Mouse (Mus musculus) hindbrain, postnatal 0 days (tissue): ENCODE measurements at regions not wholly inside any gene's neighbourhood (a gene's known extent, or its start where the extent isn't known, plus 50 kb on each side); places are given as distances from the start of the nearest gene placed in this dataset.

Experiments used
- ATAC-seq: fragments of 200-750 bp; cut with Nextera tagmentation; 2 replicates; pipeline ENCODE4 v1.8.0; 2017; ENCODE audit warnings: mild to moderate bottlenecking, moderate TSS enrichment, moderate library complexity
- DNase-seq: peaks from one replicate; pipeline ENCODE4 v3.0.0-alpha.2; 2015; ENCODE audit warnings: low spot score
- H3K27ac ChIP-seq: fragments of 300-500 bp; sonication (generic); 2 replicates; pipeline ENCODE4 v1.5.1; 2014; ENCODE audit warnings: mild to moderate bottlenecking
- H3K27me3 ChIP-seq: fragments of 300-500 bp; sonication (generic); 2 replicates; pipeline ENCODE4 v1.6.1; 2014; ENCODE audit warnings: low read length, mixed read lengths; ENCODE audit not compliant: insufficient read depth
- H3K36me3 ChIP-seq: fragments of 300-500 bp; sonication (generic); 2 replicates; pipeline ENCODE4 v1.6.1; 2014; ENCODE audit warnings: low read length, mixed read lengths; ENCODE audit not compliant: insufficient read depth
- H3K4me1 ChIP-seq: fragments of 300-500 bp; sonication (generic); 2 replicates; pipeline ENCODE4 v1.6.1; 2014; ENCODE audit warnings: antibody characterized with exemption, low read length, mixed read lengths; ENCODE audit not compliant: insufficient read depth
- H3K4me2 ChIP-seq: fragments of 300-500 bp; sonication (generic); 2 replicates; pipeline ENCODE4 v1.6.1; 2014; ENCODE audit warnings: low read depth, mild to moderate bottlenecking, low read length, moderate library complexity, mixed read lengths
- H3K4me3 ChIP-seq: fragments of 300-500 bp; sonication (generic); 2 replicates; pipeline ENCODE4 v1.5.1; 2014; ENCODE audit warnings: low read length
- H3K9ac ChIP-seq: fragments of 300-500 bp; sonication (generic); replicated peaks from 2 replicates; pipeline ENCODE4 v1.6.1; 2014; ENCODE audit warnings: mild to moderate bottlenecking, low read length, moderate library complexity, mixed read lengths
- H3K9me3 ChIP-seq: fragments of 300-500 bp; sonication (generic); 2 replicates; pipeline ENCODE4 v1.6.1; 2016; ENCODE audit warnings: low read length, mixed read lengths
- CTCF ChIP-seq: IDR thresholded peaks from 2 replicates; pipeline ENCODE4 v1.5.1; 2016; ENCODE audit warnings: antibody characterized with exemption, control low read depth, low read depth
- WGBS: fragments of 180-500 bp; shearing (Covaris S2); extraction: QIAGEN DNeasy Blood & Tissue Kit; methylation state at CpG from one replicate; pipeline ENCODE4 v1.1.7; 2014; 5-methylcytosine and 5-hydroxymethylcytosine counted together

DNA sequence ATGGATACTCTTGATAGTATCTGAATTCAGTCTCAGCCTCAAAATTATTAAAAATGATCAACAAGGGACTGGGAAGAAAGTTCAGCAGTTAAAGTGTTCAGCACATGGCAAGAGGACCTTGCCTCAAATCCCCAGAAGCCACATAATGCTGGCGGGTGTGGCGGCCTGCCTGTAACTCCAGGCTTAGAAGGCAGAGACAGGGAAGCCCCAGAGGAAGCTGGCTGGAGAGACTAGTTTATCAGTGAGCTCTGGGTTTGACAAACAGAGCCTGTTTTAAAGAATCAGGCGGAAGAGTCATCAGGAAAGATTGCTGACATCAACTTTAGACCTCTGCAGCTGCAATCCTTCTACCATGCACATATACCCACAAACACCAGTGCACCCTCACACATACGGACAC, 52.1 kb upstream of the Fyn start:
- no peaks in the 10 kb centered on the region for H3K4me1 ChIP-seq

DNA sequence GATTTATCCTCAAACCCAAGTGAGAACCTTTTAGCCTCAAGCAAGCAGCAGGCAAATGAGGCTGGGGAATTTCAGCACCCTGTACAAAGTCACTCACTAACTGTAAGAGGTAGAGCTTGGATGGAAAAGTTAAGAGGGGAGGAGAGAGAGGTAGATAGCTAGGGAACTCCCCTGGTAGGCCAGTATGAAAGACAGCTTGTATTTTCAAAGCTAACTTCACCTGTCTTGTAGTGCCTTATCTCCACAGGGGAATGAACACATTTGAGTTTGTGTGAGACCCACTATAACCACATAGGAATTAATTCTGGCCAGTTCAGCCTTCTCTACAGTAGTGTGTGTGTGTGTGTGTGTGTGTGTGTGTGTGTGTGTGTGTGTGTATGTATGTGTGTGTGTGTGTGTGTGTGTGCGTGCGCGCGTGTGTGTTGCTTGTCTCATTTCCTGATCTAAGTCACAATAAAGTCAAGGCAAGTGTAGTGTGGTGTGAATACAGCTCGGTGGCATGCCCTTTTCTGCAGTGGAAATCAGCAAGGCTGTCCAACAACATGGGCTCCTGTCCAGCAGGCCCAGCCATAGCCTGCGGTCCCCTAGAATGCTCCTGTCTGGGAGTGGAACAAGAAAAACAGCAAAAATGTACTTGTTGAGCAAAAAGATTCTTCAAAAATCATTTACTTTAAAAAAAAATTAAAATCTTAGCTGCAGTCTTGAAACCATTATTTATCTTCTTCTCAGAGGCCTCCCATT, 53.1 kb upstream of the Fyn start:
- DNase-seq: no peak
- Histone ChIP-seq H3K4me2 (no peak overlapping the region), H3K4me3 (no peak overlapping the region)

More for the DNA sequence above, 52.1 kb upstream of the Fyn start:
- Histone ChIP-seq H3K36me3 (no peaks in the 10 kb centered on the region), H3K27ac (no peak overlapping the region), H3K4me2 (no peak overlapping the region), H3K4me3 (no peak overlapping the region), H3K9ac (no peak overlapping the region), H3K27me3 (no peaks in the 10 kb centered on the region), H3K9me3 (no peaks in the 10 kb centered on the region)
- WGBS: 67% methylated on average over 4 of the region's 4 CpGs
- no peak for ATAC-seq
- no peak for TF ChIP-seq CTCF
- DNase-seq: no peak

GRCm38 (mm10) chr10:39311501-39311900, 57.2 kb upstream of the Fyn start:
- no peak for DNase-seq
- Histone ChIP-seq H3K4me2 (no peak overlapping the region), H3K36me3 (no peaks in the 10 kb centered on the region), H3K4me1 (no peaks in the 10 kb centered on the region), H3K4me3 (no peak overlapping the region), H3K27me3 (no peaks in the 10 kb centered on the region), H3K9me3 (no peaks in the 10 kb centered on the region), H3K27ac (no peak overlapping the region), H3K9ac (no peak overlapping the region)
- no peak for ATAC-seq
- TF ChIP-seq CTCF: no peak
- 86% methylated on average over 1 of the region's 1 CpGs for WGBS

More for the DNA sequence above, 53.1 kb upstream of the Fyn start:
- TF ChIP-seq CTCF: no peak
- no peak overlapping the region for H3K9ac ChIP-seq
- no peak for ATAC-seq
- H3K27ac ChIP-seq: no peak overlapping the region
- H3K9me3 ChIP-seq: no peaks in the 10 kb centered on the region
- H3K4me1 ChIP-seq: no peaks in the 10 kb centered on the region
- no peaks in the 10 kb centered on the region for H3K36me3 ChIP-seq
- no peaks in the 10 kb centered on the region for H3K27me3 ChIP-seq
- WGBS: 77% methylated on average over 6 of the region's 6 CpGs

DNA sequence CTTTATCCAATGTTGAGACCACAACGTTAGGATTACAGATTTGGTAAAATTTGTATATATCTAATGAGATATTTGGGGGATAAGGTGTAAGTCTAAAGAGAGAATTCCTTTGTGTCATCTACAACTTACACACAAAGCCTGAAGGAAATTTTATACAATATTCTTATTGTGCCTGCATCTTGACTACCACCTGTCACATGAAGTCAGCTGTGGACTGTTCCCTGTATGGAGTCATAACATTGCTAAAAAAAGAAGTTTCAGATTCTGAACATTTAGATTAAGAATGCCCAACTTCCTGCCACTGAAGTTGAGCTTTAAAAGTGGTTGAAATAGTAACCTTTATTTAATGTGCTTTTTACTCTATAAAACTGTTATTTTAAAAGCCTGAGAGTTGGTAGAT, 60.1 kb upstream of the Fyn start:
- 86% methylated on average over 1 of the region's 1 CpGs for WGBS
- Histone ChIP-seq H3K4me3 (no peak overlapping the region), H3K36me3 (no peaks in the 10 kb centered on the region), H3K4me2 (no peak overlapping the region), H3K27ac (no peak overlapping the region), H3K9me3 (no peaks in the 10 kb centered on the region), H3K27me3 (no peaks in the 10 kb centered on the region), H3K4me1 (no peaks in the 10 kb centered on the region), H3K9ac (no peak overlapping the region)
- TF ChIP-seq CTCF: no peak
- no peak for DNase-seq
- ATAC-seq: no peak

GRCm38 (mm10) chr10:39292703-39293496, 75.8 kb upstream of the Fyn start:
- TF ChIP-seq CTCF: no peak
- Histone ChIP-seq H3K4me3 (no peak overlapping the region), H3K9ac (no peak overlapping the region), H3K27me3 (no peaks in the 10 kb centered on the region), H3K36me3 (no peaks in the 10 kb centered on the region), H3K4me2 (no peak overlapping the region), H3K9me3 (no peaks in the 10 kb centered on the region), H3K27ac (no peak overlapping the region), H3K4me1 (peaks cover 25% of the 10 kb centered on the region)
- no peak for DNase-seq
- 72% methylated on average over 11 of the region's 11 CpGs for whole genome bisulfite sequencing
- ATAC-seq: no peak

DNA sequence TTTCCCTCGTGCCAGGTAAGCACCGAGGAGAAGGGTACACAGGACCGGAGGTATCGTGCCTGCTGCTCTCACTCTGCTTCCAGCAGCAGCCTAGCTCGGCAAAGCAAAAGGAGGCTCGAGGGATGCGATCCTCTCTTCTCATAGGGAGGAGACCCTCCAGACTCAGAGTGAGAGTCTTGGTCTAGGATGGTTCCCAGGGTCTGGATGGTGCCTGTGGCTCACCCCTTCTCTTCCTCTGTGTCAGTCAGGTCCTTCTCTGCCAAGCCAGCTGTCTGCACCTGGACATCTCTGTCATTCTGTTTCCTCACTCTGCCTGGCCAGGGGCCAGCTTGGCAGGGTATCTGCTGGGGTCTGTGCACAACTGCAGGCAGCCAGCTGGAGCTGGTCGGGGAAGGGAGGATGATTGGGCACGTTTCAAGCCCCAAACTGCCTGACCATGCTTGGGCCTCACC, 76.9 kb upstream of the Fyn start:
- peak overlapping the region; percentile 28; the same call in 1 of the 2 replicates for H3K4me2 ChIP-seq
- no peaks in the 10 kb centered on the region for H3K36me3 ChIP-seq
- WGBS: 36% methylated on average over 9 of the region's 9 CpGs

More for the DNA sequence above, 76.9 kb upstream of the Fyn start:
- Histone ChIP-seq H3K4me3 (no peak overlapping the region), H3K9me3 (no peaks in the 10 kb centered on the region), H3K27me3 (no peaks in the 10 kb centered on the region), H3K27ac (peak overlapping the region; percentile 74), H3K9ac (no peak overlapping the region), H3K4me1 (peaks cover 25% of the 10 kb centered on the region)
- DNase-seq: peak; percentile 71
- TF ChIP-seq CTCF: no peak
- peak; percentile 84 for ATAC-seq
